Mouse (Mus musculus) urinary bladder, postnatal 25 days (tissue): ENCODE measurements around the gene Ankrd22.
"Not testable (repeated sequence)": the region's sequence is repeated elsewhere in the genome, so short reads cannot be mapped to it uniquely, and the experiment has no call there.

Source experiments
- DNase-seq: peaks from one replicate; pipeline ENCODE4 v3.0.0; 2022; ENCODE audit warnings: low spot score

The Ankrd22 gene

DNA sequence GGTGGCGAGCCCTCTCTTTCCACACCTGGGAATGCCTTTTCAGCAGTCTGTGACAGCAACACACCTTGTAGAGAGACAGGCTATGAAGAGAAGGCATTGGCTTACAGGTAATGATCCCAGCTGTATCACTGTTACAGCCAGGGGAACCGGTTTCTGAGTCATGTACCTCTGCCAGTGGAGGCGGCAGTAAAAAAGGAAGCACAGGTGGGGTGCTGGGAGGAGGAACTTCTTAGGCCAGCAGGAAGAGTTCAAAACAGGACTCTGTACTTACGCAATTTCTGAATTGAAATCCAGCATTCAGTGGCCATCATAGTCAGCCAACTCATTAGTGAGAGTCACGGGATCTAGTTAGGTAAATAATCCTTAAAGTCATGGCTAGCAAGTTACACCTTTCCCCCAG lies at the start of gene Ankrd22:
Gene Ankrd22 (minus strand): TSS at position 163 of the 400 bp plus-strand sequence.
- peak; percentile 42 for DNase-seq

DNA sequence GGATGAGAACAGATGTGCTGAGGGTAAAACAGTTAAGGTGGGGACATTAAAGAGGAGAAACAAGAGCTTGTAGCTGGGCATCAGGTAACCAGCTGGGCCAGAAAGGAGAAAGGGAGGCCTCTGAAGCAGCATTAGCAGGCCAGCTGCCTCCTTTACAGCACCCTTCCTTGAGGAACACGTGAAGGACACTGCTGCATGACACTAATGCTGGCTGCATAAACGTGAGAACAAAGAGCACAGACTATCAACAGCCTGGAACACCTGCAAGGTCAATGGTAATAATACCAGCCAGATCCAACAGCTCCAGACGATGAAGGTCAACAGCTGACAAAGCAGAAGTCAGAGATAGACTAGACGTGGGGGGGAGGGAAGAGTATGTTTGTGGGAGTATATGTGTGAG lies 48.3 kb upstream of the Ankrd22 start:
- no peak for DNase-seq

DNA sequence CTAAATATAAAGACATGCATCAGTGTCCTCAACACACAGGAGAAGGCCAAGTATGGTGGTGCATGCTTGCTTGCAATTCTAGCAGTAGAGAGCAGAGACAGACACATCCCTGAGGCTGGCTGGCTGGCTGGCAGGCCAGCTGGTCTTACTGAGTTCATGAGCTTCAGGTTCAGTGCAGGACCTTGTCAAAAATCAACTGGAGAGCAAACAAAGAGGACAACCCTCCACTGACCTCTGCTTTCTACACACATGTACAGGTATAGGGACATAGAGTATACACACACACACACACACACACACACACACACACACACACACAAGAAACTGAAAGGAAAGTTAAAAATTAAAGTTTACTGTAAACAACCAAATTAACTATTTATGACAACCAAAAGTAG lies 47.4 kb upstream of the Ankrd22 start:
- no peak for DNase-seq

DNA sequence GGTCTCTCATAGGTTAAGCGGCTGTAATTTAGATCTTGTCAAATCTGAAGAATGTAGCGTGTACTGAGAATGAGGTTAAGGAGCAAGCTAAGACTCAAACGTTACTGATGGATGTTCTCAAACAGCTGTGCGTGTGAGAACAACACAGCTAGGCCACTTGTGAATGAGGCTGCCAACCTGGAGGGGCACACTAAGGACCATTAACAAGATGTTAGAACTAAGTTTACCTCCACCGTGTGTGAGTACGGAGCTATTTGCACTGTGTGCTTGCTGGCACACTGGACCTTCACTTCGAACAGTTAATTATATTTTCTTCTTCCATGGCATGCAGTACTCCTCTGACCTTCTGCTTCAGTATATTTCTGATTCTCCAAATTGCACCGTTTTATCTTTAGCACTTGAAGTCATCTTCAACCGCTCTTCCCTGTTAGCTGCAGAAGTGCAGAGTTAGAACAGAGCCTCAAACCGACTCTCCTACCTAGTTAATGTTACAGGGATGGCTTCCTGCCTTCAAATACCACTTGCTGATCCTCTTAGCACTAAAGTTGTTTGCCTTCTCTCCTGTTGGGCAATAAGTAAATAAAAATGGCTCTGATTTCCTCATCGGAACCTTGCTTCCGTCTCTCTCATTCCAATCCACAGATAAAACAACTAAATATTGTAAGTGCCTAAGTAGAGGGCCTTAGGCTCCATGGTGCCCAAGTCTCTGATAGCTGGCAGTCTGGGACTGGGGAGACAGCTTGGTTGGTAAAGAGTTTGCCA lies 46.8 kb upstream of the Ankrd22 start:
- no peak for DNase-seq

DNA sequence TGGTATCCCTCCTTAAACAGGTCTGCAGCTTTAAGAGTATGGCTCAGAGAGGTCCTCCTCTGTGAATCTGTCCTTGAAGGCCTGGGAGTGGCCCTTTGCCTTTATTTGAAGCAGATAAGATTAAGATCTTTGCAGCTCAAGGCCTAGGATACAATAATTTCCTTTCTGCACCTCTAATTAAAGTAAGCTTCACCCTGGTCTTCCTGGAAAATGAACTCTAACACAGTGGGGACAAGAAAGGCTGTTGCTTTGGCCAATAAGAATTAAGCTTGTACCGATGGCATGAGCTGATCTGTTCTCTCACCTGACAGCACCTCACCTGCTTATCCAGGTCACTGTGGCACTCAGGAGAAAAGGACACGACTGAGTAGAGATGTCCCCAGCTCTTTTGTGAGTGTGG lies 45.0 kb upstream of the Ankrd22 start:
- no peak for DNase-seq

DNA sequence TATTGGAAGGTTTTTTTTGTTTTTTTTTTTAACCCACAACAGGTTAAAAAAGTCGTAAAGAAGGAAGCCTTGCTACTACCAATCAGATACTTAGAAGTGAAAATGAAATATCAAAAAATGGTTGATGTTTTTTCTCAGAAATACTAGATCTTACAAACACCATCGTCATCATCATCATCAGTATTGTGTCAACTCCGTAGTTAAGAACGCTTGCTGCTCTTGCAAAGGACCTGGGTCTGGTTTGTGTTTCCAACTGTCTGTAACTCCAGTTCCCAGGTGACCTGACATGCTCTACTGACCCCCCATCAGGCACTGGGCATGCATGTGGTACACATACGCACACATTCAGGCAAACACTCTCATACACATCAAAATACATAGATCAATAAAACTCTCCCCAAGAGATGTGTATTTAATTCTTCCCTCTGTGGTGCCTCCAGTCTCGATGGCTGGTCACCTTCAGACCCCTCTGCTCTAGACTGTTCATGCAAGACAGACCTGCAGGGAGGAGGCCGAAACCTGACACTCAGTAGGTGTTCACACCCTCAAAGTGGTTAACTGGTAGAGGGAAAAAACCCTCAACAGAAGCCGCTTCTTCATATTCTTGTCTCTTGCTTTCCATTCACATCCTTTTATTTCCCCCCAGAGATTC lies 44.2 kb upstream of the Ankrd22 start:
- no peak for DNase-seq

DNA sequence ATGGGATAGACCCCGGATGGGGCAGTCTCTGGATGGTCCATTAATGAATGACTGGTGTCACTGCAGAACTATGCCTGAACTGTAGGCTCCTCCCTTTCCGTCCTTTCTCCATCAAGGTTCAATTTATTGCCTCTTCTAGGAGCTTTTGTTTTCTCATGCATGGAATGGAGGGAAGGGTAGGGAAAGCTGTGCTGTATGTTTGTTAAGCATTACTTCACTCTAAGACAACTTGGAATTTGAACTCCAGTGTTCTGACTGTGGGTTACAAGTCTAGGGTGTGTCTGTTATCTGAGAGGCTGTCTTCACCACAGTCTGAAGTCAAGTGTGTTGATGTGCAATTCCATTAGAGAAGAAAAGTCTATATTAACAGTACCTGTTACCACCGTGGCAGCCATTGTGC lies 43.2 kb upstream of the Ankrd22 start:
- DNase-seq = no peak

DNA sequence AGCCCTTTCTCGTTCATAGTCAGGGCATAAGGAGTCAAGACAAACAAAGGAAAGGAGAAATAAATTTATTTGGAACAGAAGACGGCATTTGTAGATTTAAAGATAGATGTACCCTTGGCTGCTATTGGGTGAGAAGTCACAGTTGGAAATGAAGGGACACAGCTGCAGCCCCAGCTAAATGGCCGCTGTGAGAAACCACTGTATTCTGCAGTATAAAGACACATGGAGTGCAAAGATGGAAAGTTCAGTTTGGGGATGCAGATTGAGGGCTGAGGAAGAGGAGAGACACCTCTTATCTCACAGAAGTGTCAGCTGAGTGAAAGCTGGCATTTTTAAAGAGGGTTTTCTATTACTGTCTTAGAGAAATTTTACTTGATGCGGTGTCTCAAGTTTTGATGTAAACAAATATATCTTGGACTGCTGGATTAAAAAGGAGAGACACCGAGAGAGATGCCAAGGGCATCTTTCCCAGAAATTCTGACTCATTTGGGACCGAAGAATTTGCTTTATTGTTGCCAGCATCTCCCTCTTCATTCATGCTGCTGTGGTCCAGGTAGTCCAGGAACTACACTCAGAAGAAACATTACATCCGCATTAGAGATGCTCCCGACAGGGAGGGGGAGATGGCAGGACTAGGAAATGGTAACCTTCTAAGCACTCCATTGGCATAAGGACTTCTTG lies 41.0 kb upstream of the Ankrd22 start:
- peak; percentile 23 for DNase-seq

DNA sequence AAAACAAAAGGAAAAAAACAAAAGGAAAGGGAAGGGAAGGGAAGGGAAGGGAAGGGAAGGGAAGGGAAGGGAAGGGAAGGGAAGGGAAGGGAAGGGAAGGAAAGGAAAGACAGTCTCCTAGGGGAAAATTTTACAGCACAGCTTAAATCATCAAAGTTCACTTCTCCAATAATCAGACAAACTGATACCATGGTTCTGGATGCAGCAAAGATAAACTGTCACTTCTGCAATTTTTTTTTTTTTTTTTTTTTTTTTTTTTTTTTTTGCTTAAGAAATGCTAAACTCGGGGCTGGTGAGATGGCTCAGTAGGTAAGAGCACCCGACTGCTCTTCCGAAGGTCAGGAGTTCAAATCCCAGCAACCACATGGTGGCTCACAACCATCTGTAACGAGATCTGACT lies 40.3 kb upstream of the Ankrd22 start:
- not testable (repeated sequence) for DNase-seq

DNA sequence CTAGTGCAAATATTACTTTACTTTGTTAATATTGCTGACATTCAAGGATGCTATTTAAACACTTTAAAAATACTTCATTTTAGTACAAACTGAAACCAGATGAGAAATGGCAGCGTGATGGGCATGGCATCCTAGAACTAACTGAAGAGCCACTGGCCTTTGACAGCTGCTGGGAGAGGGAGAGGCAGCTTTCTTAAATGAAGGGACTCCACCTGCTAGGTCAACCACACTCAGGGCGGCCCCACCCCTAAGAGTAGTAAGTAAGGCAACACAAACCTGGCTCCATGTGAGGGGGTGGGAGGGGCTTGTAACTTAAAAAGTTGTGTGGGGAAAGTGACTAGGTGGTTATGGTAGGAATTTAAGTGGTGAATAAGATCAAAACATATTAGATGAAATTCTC lies 36.8 kb upstream of the Ankrd22 start:
- DNase-seq = no peak

DNA sequence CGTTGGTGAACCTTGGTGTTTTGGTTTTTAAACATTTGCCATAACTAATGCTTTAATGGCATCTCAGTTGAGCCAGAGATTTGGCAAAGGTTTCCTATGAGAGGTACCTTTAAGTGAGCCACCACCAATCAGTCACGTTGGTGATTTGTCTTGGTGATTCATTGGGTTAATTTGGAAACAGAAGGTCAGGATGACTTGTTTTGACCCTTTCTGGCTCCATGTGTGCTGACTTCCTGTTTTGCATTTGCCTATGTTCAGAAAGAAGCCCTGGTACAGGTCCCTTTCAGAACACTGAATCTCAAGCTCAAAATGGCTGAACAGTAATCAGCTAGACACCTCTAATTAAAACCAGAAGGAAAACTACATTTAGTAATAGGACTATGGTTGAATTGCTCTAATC lies 33.6 kb upstream of the Ankrd22 start:
- DNase-seq = no peak

DNA sequence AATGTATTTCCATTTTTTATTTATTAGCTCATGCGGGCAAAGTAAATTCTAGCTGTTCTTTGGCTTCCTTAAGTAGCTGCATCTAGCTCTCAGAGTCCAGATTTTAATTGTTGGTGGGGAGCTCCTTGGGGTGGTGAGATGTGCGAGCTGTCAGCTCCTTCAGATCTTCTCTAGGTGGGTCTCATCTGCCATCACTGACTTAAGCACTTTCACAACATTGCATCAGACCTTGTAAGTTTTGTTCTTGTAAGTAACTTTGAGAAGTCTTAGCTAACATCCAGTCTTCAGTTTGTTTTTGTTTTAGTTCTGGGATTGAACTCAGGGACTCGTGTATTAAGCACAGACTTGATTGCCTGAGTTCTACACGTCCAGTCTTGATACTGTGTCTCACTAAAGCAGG lies 33.0 kb upstream of the Ankrd22 start:
- DNase-seq = no peak

DNA sequence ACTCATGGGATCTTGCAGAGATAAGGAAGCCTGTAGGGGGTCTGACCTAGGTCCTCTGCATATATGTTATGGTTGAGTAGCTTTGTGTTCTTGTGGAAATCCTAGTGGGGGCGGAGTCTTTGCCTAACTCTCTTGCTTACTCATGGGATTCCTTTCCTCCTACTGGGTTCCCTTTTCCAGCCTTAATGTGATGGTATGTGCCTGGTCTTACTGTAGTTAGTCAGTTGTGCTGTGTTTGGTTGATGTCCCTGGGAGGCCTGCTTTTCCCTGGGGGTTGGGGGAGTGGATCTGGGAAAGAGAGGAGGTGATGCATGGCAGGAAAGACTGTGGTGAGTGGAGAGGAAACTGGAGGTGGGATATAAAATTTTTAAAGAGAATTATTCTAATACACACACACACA lies 32.2 kb upstream of the Ankrd22 start:
- no peak for DNase-seq

DNA sequence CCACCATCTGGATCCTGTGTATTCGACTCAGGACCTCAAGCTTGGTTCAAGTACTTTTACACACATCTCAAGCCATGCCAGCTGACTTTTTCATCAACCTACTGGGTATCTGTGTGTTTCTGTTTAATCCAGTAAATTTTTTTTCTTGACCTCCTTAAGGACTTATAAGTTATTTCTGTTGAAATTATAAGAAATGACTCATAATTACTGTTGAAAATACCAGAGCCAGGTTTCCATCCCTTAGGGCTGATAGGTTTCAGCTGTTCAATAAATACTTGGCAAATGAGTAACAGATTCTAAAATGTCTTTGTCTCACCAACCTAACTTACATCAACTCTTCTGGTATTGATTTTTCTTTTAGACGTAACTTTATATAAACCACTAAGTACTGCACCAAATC lies 29.2 kb upstream of the Ankrd22 start:
- DNase-seq = no peak

DNA sequence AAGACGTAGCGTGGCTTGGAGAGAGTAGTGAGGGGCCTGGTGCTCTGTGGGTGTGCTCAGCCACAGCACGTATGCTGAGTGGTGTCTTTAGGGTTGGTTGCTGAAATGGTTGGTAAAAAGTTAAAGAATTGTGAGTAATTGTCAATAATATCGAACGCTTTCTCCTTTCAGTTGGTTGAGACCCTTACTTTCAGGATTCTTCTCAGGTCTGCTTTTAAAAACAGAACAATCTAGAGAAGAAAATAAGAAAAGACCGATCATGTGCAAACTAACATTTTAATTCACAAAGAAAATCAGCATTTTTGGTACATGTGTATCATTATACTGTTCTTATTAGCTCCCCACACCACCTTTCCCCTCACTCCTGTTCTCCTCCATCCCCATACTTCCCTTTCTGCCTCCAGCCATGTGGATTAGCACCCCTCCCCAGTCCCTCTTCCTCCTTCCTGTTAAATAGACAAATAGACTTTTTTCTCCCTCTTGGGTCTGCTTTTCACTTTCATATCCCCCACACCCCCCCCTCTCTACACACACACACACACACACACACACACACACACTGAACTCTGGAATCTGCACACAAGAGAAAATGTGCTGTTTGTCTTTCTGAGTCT lies 28.4 kb upstream of the Ankrd22 start:
- no peak for DNase-seq

DNA sequence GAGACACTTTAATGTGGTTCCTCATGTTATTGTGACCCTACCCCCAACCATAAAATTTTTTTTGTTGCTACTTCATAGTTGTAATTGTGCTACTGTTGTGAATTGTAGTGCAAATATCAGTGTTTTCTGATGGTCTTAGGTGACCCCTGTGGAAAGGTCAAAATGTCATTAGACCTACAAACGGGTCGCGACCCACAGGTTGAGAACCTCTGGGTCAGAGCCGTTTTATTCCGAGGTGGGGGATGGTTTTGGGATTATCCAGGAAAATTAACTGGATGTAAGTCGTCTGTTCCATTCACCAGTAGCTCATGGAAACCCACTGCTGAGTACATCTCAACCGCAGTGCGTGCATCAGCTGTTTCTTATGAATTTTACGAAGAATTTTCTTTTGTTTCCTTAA lies 27.8 kb upstream of the Ankrd22 start:
- DNase-seq = no peak

DNA sequence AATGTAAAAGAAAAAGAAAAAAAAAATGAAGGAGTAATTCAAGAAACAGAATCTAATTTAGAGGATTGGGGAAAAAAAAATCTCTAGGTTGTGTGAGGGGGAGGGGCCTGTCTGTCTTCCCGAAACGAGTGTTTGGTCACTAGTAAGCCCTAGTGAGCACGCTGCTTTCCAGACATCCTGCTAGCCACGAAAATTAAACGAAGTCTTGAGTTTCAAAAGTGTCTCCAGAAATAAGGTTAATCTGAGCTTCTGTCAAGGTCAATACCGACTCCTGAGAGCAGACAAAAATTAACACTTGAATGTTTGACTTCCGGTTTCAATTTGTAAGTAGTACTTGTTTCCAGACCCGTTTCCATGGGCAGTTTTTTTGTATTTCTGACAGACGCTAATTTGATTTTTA lies 27.3 kb upstream of the Ankrd22 start:
- DNase-seq = peak; percentile 21

DNA sequence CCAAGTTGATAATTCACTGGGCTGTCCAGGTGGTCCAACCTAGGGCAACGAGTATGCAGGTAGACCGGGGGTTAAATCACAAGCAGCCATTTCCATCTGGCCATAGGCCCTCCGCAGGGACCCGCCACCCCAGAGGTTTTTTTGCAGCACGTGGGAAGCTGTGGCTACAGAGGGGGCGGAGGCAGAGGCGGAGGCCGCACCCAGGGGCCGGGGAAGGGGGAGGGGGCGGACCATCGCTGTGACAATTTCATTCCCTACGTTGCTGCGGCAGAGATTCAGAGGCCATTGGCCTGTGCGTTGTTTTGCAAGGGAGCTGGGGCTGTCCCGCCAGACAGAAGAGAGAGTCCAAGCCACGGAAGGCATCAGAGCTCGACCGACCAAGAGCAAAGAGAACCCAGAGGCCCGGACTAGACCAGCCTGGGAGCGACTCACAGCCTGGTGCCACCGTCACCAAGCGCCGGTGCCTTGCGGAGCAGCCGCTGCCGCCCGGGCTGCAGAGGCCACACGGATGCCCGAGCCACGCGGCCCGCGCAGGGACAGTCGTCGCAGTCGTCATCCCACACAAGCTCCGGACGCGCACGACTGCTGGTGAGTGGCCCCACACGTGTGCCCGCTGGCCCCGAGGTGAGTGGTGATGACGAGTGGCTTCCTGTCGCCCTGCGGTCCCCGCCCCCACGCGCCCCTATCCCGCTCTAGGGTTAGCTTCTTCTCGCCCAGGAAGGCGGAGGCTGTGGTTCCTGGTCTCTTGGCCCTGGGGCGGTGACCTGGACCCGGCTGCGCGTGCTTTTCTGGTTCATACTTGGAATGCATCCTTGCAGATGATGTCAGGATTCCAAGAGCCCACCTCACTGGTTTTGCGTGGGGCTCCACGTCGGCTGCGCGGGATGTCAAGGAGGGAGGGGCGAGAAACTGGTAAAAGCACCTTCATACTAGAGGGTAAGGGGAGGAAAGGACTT lies 26.4 kb upstream of the Ankrd22 start, which contains the start of gene Stambpl1:
Gene Stambpl1 (plus strand): TSS at position 222 of the 956 bp plus-strand sequence.
- peak; percentile 63 for DNase-seq

DNA sequence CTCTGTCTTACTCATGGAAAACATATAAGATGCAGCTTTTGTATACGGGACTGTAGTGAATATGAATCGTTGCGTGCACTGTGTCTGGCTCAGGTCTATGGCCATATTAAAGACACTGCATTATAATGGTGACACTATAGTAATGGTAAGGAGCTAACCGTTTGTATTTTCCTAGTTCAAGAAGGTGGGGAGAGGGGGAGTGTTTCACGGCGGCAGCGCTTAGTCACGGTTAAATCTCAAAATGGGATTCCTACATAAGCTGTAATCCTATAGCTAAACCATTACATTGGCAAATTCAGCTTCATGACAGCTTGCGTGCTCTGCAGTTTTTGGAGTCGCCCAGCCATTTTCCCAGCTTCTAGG lies 25.8 kb upstream of the Ankrd22 start:
- no peak for DNase-seq

DNA sequence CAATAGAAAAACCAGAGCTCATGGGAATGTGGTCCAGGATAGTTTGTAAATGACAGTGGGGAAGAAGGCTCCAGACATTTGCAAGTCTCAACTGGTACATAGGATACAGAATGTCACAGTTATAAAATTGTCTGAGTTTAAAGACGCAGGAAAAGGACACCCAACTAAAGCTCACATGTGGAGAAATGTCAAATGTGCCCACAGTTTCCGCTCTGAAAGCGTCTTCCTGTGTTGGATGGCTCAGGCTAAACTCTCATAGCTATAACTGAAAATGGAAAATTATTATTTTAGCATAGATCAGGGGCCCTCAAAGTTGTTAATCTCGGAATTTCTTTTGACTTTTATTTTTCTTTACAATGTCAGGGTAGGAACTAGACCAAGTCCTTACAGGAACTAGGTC lies 21.0 kb upstream of the Ankrd22 start:
- DNase-seq = no peak

DNA sequence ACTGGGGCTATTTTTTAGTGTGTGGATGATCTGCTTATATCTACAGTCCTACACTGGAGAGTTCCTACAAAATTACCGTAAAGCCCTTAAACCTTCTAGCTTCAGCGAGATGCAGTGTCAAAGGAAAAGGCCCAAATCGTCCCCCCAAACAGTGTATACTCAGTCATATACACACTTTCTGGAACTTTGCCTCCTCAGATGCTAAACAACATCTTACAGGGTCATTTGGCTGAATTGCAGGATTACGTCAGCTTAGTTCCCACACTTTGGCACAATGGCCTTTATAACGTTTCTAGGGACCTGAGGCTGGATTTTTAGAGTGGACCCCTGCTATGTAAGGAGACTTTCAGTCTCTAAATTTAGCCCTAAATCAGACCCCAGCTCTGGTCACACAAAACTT lies 16.6 kb upstream of the Ankrd22 start:
- no peak for DNase-seq

DNA sequence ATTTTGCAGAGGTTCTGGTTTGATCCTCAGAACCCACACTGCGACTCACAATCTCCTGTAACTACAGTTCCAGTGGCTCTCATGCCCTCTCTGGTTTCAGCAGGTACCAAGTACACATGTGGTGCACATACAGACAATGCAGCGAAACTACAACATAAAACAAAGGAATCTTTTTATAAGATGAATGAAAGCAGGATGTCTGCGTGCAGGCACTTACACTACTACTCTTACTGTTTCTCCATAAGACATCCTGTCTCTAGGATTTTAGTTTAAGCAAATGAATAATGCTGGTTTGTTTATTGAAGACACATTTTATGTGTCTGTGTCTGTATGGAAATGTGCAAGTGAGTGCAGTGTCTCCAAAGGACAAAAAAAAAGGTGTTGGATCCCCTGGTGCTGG lies 15.4 kb upstream of the Ankrd22 start:
- DNase-seq = no peak
